Mouse (Mus musculus): ENCODE results near the gene Atp6v1b1. TPM values are rescaled to one million over a fixed set of nuclear protein-coding genes. Genes with fewer than 3 reads are reported as not detected.

Atp6v1b1 gene
- total and polyA plus RNA-seq, 2 experiments from 2014 or later = 0.07 to 0.77 TPM

GRCm38 (mm10) chr6:83791251-83791890, 48.6 kb downstream of the Atp6v1b1 start:
- Histone ChIP-seq H3K9me3 (ENCODE audit: low read length) (no peaks in the 10 kb centered on the region), H3K4me2 (ENCODE audit: low read depth, low read length, poor library complexity, severe bottlenecking) (no peak overlapping the region), H3K4me1 (ENCODE audit: insufficient read depth, low read length) (peaks cover 3% of the 10 kb centered on the region; the same call in 1 of the 2 replicates), H3K4me3 (ENCODE audit: low read depth, low read length) (no peak overlapping the region), H3K36me3 (ENCODE audit: insufficient read depth, low read length) (no peaks in the 10 kb centered on the region), H3K27me3 (ENCODE audit: insufficient read depth, low read length) (no peaks in the 10 kb centered on the region), H3K27ac (ENCODE audit: low read depth, low read length) (no peak overlapping the region), H3K9ac (replicated peaks; ENCODE audit: low read length, poor library complexity, severe bottlenecking) (no peak overlapping the region)
- no peak for TF ChIP-seq CTCF (IDR thresholded peaks at IDR 0.05)
- no peak for ATAC-seq (ENCODE audit: low FRiP score)
- no peak for DNase-seq (ENCODE audit: low spot score)
- 66% methylated on average over 4 of the region's 4 CpGs for WGBS

GRCm38 (mm10) chr6:83794760-83795296, 52.0 kb downstream of the Atp6v1b1 start, which contains the start of gene Nagk:
Nagk (plus strand) TSS chr6:83794982.
- Histone ChIP-seq H3K9me3 (ENCODE audit: low read length) (no peaks in the 10 kb centered on the region), H3K27me3 (ENCODE audit: insufficient read depth, low read length) (no peaks in the 10 kb centered on the region), H3K4me2 (ENCODE audit: low read depth, low read length, poor library complexity, severe bottlenecking) (peak within 1 kb of the TSS; percentile 75), H3K36me3 (ENCODE audit: insufficient read depth, low read length) (peaks cover 10% of the 10 kb centered on the region; the same call in 1 of the 2 replicates), H3K27ac (ENCODE audit: low read depth, low read length) (peak within 1 kb of the TSS; percentile 96), H3K9ac (replicated peaks; ENCODE audit: low read length, poor library complexity, severe bottlenecking) (peak within 1 kb of the TSS; percentile 94), H3K4me3 (ENCODE audit: low read depth, low read length) (peak within 1 kb of the TSS; percentile 82), H3K4me1 (ENCODE audit: insufficient read depth, low read length) (peaks cover 3% of the 10 kb centered on the region; the same call in 1 of the 2 replicates)
- WGBS = under 1% methylated on average over 41 of the region's 43 CpGs
- DNase-seq (ENCODE audit: low spot score) (peak; percentile 95), ATAC-seq (ENCODE audit: low FRiP score) (peak; percentile 96)
- TF ChIP-seq CTCF (IDR thresholded peaks at IDR 0.05) = no peak

GRCm38 (mm10) chr6:83795492-83795900, 52.7 kb downstream of the Atp6v1b1 start:
- Histone ChIP-seq H3K36me3 (ENCODE audit: insufficient read depth, low read length) (peaks cover 15% of the 10 kb centered on the region; the same call in 1 of the 2 replicates), H3K4me2 (ENCODE audit: low read depth, low read length, poor library complexity, severe bottlenecking) (peak overlapping the region; percentile 75), H3K4me3 (ENCODE audit: low read depth, low read length) (peak overlapping the region; percentile 82), H3K9ac (replicated peaks; ENCODE audit: low read length, poor library complexity, severe bottlenecking) (peak overlapping the region; percentile 94), H3K27ac (ENCODE audit: low read depth, low read length) (peak overlapping the region; percentile 96), H3K4me1 (ENCODE audit: insufficient read depth, low read length) (peaks cover 3% of the 10 kb centered on the region; the same call in 1 of the 2 replicates), H3K27me3 (ENCODE audit: insufficient read depth, low read length) (no peaks in the 10 kb centered on the region), H3K9me3 (ENCODE audit: low read length) (no peaks in the 10 kb centered on the region)
- DNase-seq (ENCODE audit: low spot score) (peak; percentile 69), ATAC-seq (ENCODE audit: low FRiP score) (peak; percentile 45)
- no peak for TF ChIP-seq CTCF (IDR thresholded peaks at IDR 0.05)
- WGBS = 8% methylated on average over 13 of the region's 13 CpGs

DNA sequence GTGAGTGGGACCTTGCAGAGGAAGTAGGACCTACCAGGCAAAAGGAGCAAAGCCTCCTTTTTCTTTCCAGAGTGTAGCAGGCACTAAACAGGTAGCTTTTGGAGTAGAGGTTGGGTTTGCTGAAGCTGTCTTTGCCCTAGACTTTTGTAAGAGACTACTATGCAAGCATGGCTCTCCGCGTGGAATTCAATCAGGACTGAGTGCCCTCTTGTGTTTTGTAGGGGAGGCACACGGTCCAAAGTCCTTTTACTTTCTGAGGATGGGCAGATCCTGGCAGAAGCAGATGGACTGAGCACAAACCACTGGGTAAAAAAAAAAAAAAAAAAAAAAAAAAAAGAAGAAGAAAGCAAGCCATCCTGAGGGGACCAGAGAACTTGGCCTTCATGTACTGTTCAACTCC, 53.9 kb downstream of the Atp6v1b1 start:
- H3K36me3 ChIP-seq (ENCODE audit: insufficient read depth, low read length) = peaks cover 22% of the 10 kb centered on the region; the same call in 1 of the 2 replicates
- no peak; the same call in 1 of the 2 replicates for TF ChIP-seq CTCF (IDR thresholded peaks at IDR 0.05)
- H3K27ac ChIP-seq (ENCODE audit: low read depth, low read length) = no peak overlapping the region
- DNase-seq (ENCODE audit: low spot score) (peak; percentile 33), ATAC-seq (ENCODE audit: low FRiP score) (no peak)
- peaks cover 3% of the 10 kb centered on the region; the same call in 1 of the 2 replicates for H3K4me1 ChIP-seq (ENCODE audit: insufficient read depth, low read length)
- H3K4me3 ChIP-seq (ENCODE audit: low read depth, low read length) = no peak overlapping the region
- no peak overlapping the region for H3K4me2 ChIP-seq (ENCODE audit: low read depth, low read length, poor library complexity, severe bottlenecking)
- 50% methylated on average over 3 of the region's 3 CpGs for WGBS
- H3K9me3 ChIP-seq (ENCODE audit: low read length) = no peaks in the 10 kb centered on the region
- H3K9ac ChIP-seq (replicated peaks; ENCODE audit: low read length, poor library complexity, severe bottlenecking) = no peak overlapping the region
- H3K27me3 ChIP-seq (ENCODE audit: insufficient read depth, low read length) = no peaks in the 10 kb centered on the region

DNA sequence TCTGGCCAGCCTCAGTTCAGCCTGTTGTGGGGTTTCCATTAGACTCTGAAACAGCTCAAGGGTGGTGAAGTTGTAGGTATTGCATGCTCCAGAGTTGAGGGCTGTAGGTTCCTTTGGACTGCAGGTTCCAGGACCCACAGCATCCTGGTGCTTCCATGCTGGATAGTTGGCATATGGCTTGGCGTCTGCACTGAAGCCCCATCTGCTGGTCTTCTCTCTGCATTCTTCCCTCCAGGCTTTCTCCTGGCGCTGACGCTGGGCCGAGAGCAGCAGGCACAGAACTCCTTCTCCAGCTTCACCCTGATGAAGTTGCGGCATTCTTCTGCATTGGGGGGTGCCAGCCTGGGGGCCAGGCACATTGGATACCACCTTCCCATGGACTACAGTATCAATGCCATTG, 59.2 kb downstream of the Atp6v1b1 start:
- no peak overlapping the region for H3K4me2 ChIP-seq (ENCODE audit: low read depth, low read length, poor library complexity, severe bottlenecking)
- H3K27ac ChIP-seq (ENCODE audit: low read depth, low read length) = no peak overlapping the region
- H3K4me1 ChIP-seq (ENCODE audit: insufficient read depth, low read length) = no peaks in the 10 kb centered on the region
- H3K9ac ChIP-seq (replicated peaks; ENCODE audit: low read length, poor library complexity, severe bottlenecking) = no peak overlapping the region
- ATAC-seq (ENCODE audit: low FRiP score) = no peak
- no peak for DNase-seq (ENCODE audit: low spot score)
- 85% methylated on average over 5 of the region's 5 CpGs for WGBS
- no peaks in the 10 kb centered on the region for H3K27me3 ChIP-seq (ENCODE audit: insufficient read depth, low read length)
- no peak overlapping the region for H3K4me3 ChIP-seq (ENCODE audit: low read depth, low read length)
- TF ChIP-seq CTCF (IDR thresholded peaks at IDR 0.05) = no peak
- peaks cover 46% of the 10 kb centered on the region for H3K36me3 ChIP-seq (ENCODE audit: insufficient read depth, low read length)
- no peaks in the 10 kb centered on the region for H3K9me3 ChIP-seq (ENCODE audit: low read length)

DNA sequence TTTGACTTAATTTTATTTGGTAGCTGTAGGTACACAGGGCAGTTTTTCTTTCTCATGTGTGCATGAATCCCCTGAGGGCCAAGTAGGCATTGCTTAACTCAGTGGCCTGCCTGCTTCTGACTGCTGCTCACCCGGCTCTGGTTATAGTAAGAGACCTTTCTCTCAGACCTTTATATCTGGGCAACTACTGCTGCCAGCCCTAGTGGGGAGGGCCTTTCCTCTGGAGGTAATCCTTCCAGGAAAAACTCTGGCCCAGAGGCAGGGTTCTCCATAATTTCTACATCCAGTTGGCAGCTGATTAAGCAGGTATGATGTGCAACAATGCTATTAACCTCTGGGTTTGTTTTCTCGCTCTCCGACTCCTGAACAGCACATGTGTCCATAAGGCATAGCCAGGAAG, 60.1 kb downstream of the Atp6v1b1 start:
- WGBS = 90% methylated on average over 3 of the region's 3 CpGs
- Histone ChIP-seq H3K4me3 (ENCODE audit: low read depth, low read length) (no peak overlapping the region), H3K9ac (replicated peaks; ENCODE audit: low read length, poor library complexity, severe bottlenecking) (no peak overlapping the region), H3K36me3 (ENCODE audit: insufficient read depth, low read length) (peaks cover 49% of the 10 kb centered on the region), H3K4me1 (ENCODE audit: insufficient read depth, low read length) (no peaks in the 10 kb centered on the region), H3K4me2 (ENCODE audit: low read depth, low read length, poor library complexity, severe bottlenecking) (no peak overlapping the region), H3K27ac (ENCODE audit: low read depth, low read length) (no peak overlapping the region), H3K27me3 (ENCODE audit: insufficient read depth, low read length) (no peaks in the 10 kb centered on the region), H3K9me3 (ENCODE audit: low read length) (no peaks in the 10 kb centered on the region)
- DNase-seq (ENCODE audit: low spot score) = no peak
- ATAC-seq (ENCODE audit: low FRiP score) = no peak
- TF ChIP-seq CTCF (IDR thresholded peaks at IDR 0.05) = no peak

Other genes starting within 250 kb of the Atp6v1b1 start
- 31.4 and 55.2 TPM in 2 replicates for gene Dguok, start 236.0 kb upstream of the Atp6v1b1 start, total RNA-seq (2014; rRNA removed)
- gene Dguok, start 236.0 kb upstream of the Atp6v1b1 start, polyA plus RNA-seq (2015; fragmentation: Nextera tagmentation; extraction: Ambion mirVana) = 48.5 and 52.3 TPM in 2 replicates
- 1.6 and 2.0 TPM in 2 replicates for gene Actg2, start 206.7 kb upstream of the Atp6v1b1 start, total RNA-seq (2014; rRNA removed)
- 1.6 and 1.8 TPM in 2 replicates for gene Actg2, start 206.7 kb upstream of the Atp6v1b1 start, polyA plus RNA-seq (2015; fragmentation: Nextera tagmentation; extraction: Ambion mirVana)
- gene Stambp, start 170.3 kb upstream of the Atp6v1b1 start, total RNA-seq (2014; rRNA removed) = 17.4 and 18.3 TPM in 2 replicates
- gene Stambp, start 170.3 kb upstream of the Atp6v1b1 start, polyA plus RNA-seq (2015; fragmentation: Nextera tagmentation; extraction: Ambion mirVana) = 72.2 and 75.5 TPM in 2 replicates
- gene Clec4f, start 86.8 kb upstream of the Atp6v1b1 start, total RNA-seq (2014; rRNA removed) = not detected in 2 replicates
- 0.12 and 0.19 TPM in 2 replicates for gene Clec4f, start 86.8 kb upstream of the Atp6v1b1 start, polyA plus RNA-seq (2015; fragmentation: Nextera tagmentation; extraction: Ambion mirVana)
- gene Cd207, start 65.1 kb upstream of the Atp6v1b1 start, total RNA-seq (2014; rRNA removed) = 0.16 TPM in 1 of 2 replicates, not detected in the other
- not detected in 2 replicates for gene Cd207, start 65.1 kb upstream of the Atp6v1b1 start, polyA plus RNA-seq (2015; fragmentation: Nextera tagmentation; extraction: Ambion mirVana)
- not detected in 2 replicates for gene Vax2, start 31.7 kb upstream of the Atp6v1b1 start, total RNA-seq (2014; rRNA removed)
- gene Vax2, start 31.7 kb upstream of the Atp6v1b1 start, polyA plus RNA-seq (2015; fragmentation: Nextera tagmentation; extraction: Ambion mirVana) = not detected in 2 replicates
- gene Ankrd53, start 19.7 kb downstream of the Atp6v1b1 start, total RNA-seq (2014; rRNA removed) = not detected in 2 replicates
- 0.10 and 0.12 TPM in 2 replicates for gene Ankrd53, start 19.7 kb downstream of the Atp6v1b1 start, polyA plus RNA-seq (2015; fragmentation: Nextera tagmentation; extraction: Ambion mirVana)
- 45.8 and 54.4 TPM in 2 replicates for gene Tex261, start 32.8 kb downstream of the Atp6v1b1 start, total RNA-seq (2014; rRNA removed)
- gene Tex261, start 32.8 kb downstream of the Atp6v1b1 start, polyA plus RNA-seq (2015; fragmentation: Nextera tagmentation; extraction: Ambion mirVana) = 66.8 and 71.4 TPM in 2 replicates
- gene Nagk, start 52.0 kb downstream of the Atp6v1b1 start, total RNA-seq (2014; rRNA removed) = 58.1 and 60.6 TPM in 2 replicates
- gene Nagk, start 52.0 kb downstream of the Atp6v1b1 start, polyA plus RNA-seq (2015; fragmentation: Nextera tagmentation; extraction: Ambion mirVana) = 94.7 and 104 TPM in 2 replicates
- gene Paip2b, start 88.8 kb downstream of the Atp6v1b1 start, total RNA-seq (2014; rRNA removed) = 59.3 and 66.5 TPM in 2 replicates
- gene Paip2b, start 88.8 kb downstream of the Atp6v1b1 start, polyA plus RNA-seq (2015; fragmentation: Nextera tagmentation; extraction: Ambion mirVana) = 25.9 and 26.1 TPM in 2 replicates
- 107 and 123 TPM in 2 replicates for gene Zfp638, start 124.1 kb downstream of the Atp6v1b1 start, total RNA-seq (2014; rRNA removed)
- gene Zfp638, start 124.1 kb downstream of the Atp6v1b1 start, polyA plus RNA-seq (2015; fragmentation: Nextera tagmentation; extraction: Ambion mirVana) = 47.0 and 53.8 TPM in 2 replicates

Measured in midbrain, postnatal 0 days (tissue).